Mouse (Mus musculus): ENCODE data around the gene Sdad1.

The Sdad1 gene

GRCm38 (mm10) chr5:92312046-92312715 lies 1.9 kb upstream of the Sdad1 start:
- DNase-seq, result peak; percentile 67 to 77

GRCm38 (mm10) chr5:92304291-92304690 lies 6.0 kb downstream of the Sdad1 start:
- DNase-seq, result no peak

GRCm38 (mm10) chr5:92302149-92302840 lies 8.0 kb downstream of the Sdad1 start:
- DNase-seq, result no peak

- no peak for DNase-seq
These were observed 15.8 kb downstream of the Sdad1 start for GRCm38 (mm10) chr5:92294525-92294924.

GRCm38 (mm10) chr5:92291652-92292414 lies 18.4 kb downstream of the Sdad1 start:
- DNase-seq, result no peak

- no peak for DNase-seq
These were observed 22.4 kb downstream of the Sdad1 start for GRCm38 (mm10) chr5:92287840-92288239.

GRCm38 (mm10) chr5:92283107-92283506 lies 27.2 kb downstream of the Sdad1 start:
- no peak for DNase-seq

GRCm38 (mm10) chr5:92282571-92282970 lies 27.7 kb downstream of the Sdad1 start:
- no peak for DNase-seq

- peak in 1 of 2 experiments; percentile 9 for DNase-seq
These were observed 31.2 kb downstream of the Sdad1 start for GRCm38 (mm10) chr5:92278942-92279537.

- peak; percentile 78 to 79 for DNase-seq
These were observed 32.6 kb downstream of the Sdad1 start, which contains the start of gene Naaa for GRCm38 (mm10) chr5:92277437-92278394. Gene Naaa, minus strand, starts transcription at chr5:92278170.

GRCm38 (mm10) chr5:92270496-92270895 lies 39.8 kb downstream of the Sdad1 start:
- DNase-seq, result no peak

- DNase-seq, result no peak
These were observed 46.4 kb downstream of the Sdad1 start for GRCm38 (mm10) chr5:92263761-92264359.

- no peak for DNase-seq
These were observed 47.6 kb downstream of the Sdad1 start for GRCm38 (mm10) chr5:92262646-92263045.

- DNase-seq, result no peak
These were observed 54.1 kb downstream of the Sdad1 start, which contains the start of gene Ppef2 for GRCm38 (mm10) chr5:92256218-92256617. Gene Ppef2, minus strand, starts transcription at chr5:92256278.

GRCm38 (mm10) chr5:92254476-92254875 lies 55.8 kb downstream of the Sdad1 start:
- no peak for DNase-seq

- DNase-seq, result no peak
These were observed 57.4 kb downstream of the Sdad1 start for GRCm38 (mm10) chr5:92252797-92253343.

- no peak for DNase-seq
These were observed 58.2 kb downstream of the Sdad1 start for GRCm38 (mm10) chr5:92252031-92252430.

- no peak for DNase-seq
These were observed 61.7 kb downstream of the Sdad1 start for GRCm38 (mm10) chr5:92248614-92249013.

- DNase-seq, result peak; percentile 41 to 56
These were observed 64.8 kb downstream of the Sdad1 start for GRCm38 (mm10) chr5:92245483-92245882.

- DNase-seq, result no peak
These were observed 65.4 kb downstream of the Sdad1 start for GRCm38 (mm10) chr5:92244900-92245299.

- DNase-seq, result no peak
These were observed 69.5 kb downstream of the Sdad1 start for GRCm38 (mm10) chr5:92240769-92241168.

All from thymus, postnatal 36 days (tissue).